Mouse (Mus musculus): ENCODE results near the gene Mnat1.

DNA sequence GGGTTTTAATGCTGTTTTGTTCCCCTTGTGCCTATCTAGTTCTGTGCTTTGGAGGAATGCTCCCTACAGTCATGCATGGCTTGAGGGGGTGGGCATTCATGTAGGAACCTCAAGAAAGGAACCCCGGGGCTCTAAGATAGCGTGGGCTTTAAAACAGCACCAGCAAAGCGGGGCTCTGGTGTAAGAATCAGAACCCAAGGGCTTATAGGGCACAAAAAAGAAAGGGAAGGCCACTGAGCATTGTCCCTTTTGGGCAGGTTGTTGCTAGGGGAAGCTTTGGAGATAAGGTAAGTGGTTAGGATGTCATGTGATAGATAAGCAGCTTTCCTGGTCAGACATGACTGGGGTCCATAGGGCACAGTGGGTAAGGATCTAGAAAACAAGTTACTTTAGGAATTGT, 165.1 kb downstream of the Mnat1 start:
- TF ChIP-seq CTCF (IDR thresholded peaks at IDR 0.05; ENCODE audit: control insufficient read depth, insufficient read depth, insufficient replicate concordance, low read depth, low read length) (no peak), POLR2A (IDR thresholded peaks at IDR 0.05; ENCODE audit: control insufficient read depth, low read depth, low read length) (no peak)
